Mouse (Mus musculus) hindbrain, embryonic 14.5 days (tissue): ENCODE data around the gene Iqcn. TPM values are rescaled to one million over a fixed set of nuclear protein-coding genes. Genes with fewer than 3 reads are reported as not detected.
A peak's percentile ranks its signal among the peaks of the same experiment; 100 is the strongest.

ENCODE experiments used
- ATAC-seq: fragments of 200-750 bp; cut with Nextera tagmentation; 2 replicates; pipeline ENCODE4 v1.8.0; 2017; ENCODE audit warnings: moderate number of reproducible peaks, mild to moderate bottlenecking, moderate TSS enrichment, moderate library complexity; ENCODE audit not compliant: low FRiP score
- DNase-seq: peaks from one replicate; pipeline ENCODE4 v3.0.0-alpha.2; 2015; ENCODE audit warnings: low spot score
- H3K27ac ChIP-seq: fragments of 300-500 bp; sonication (generic); 2 replicates; pipeline ENCODE4 v1.5.1; 2014; ENCODE audit warnings: mild to moderate bottlenecking, moderate library complexity
- H3K27me3 ChIP-seq: fragments of 300-500 bp; sonication (generic); 2 replicates; pipeline ENCODE4 v1.6.1; 2014; ENCODE audit warnings: mild to moderate bottlenecking, low read length, mixed read lengths; ENCODE audit not compliant: control insufficient read depth, insufficient read depth
- H3K36me3 ChIP-seq: fragments of 300-500 bp; sonication (generic); replicated peaks from 2 replicates; pipeline ENCODE4 v1.6.1; 2014; ENCODE audit not compliant: control insufficient read depth, insufficient read depth
- H3K4me1 ChIP-seq: fragments of 300-500 bp; sonication (generic); replicated peaks from 2 replicates; pipeline ENCODE4 v1.6.1; 2014; ENCODE audit warnings: antibody characterized with exemption, low read length, mixed read lengths; ENCODE audit not compliant: control insufficient read depth, insufficient read depth
- H3K4me2 ChIP-seq: fragments of 300-500 bp; sonication (generic); replicated peaks from 2 replicates; pipeline ENCODE4 v1.6.1; 2014; ENCODE audit warnings: mild to moderate bottlenecking, moderate library complexity
- H3K4me3 ChIP-seq: fragments of 300-500 bp; sonication (generic); replicated peaks from 2 replicates; pipeline ENCODE4 v1.5.1; 2014; ENCODE audit warnings: mild to moderate bottlenecking, low read length
- H3K9ac ChIP-seq: fragments of 300-500 bp; sonication (generic); 2 replicates; pipeline ENCODE4 v1.6.1; 2014
- H3K9me3 ChIP-seq: fragments of 300-500 bp; sonication (generic); 2 replicates; pipeline ENCODE4 v1.6.1; 2016; ENCODE audit warnings: low read length; ENCODE audit not compliant: control insufficient read depth
- WGBS: fragments of 180-500 bp; shearing (Covaris S2); extraction: QIAGEN DNeasy Blood & Tissue Kit; methylation state at CpG from one replicate; pipeline ENCODE4 v1.1.7; 2014; 5-methylcytosine and 5-hydroxymethylcytosine counted together
- polyA plus RNA-seq: library from polyadenylated mRNA; unstranded; fragments of >200 nt; fragmentation: Nextera tagmentation; extraction: Ambion mirVana; gene quantifications from 2 replicates; pipeline ENCODE4 v1.2.1, GENCODE M21; 2014

The Iqcn gene
- polyA plus RNA-seq, 1 experiment from 2014 or later, result 0.15 TPM

GRCm38 (mm10) chr8:70675336-70675735, 27.9 kb upstream of the Iqcn start:
- no peaks in the 10 kb centered on the region for H3K27me3 ChIP-seq
- H3K4me1 ChIP-seq, result peaks cover 8% of the 10 kb centered on the region
- no peak overlapping the region for H3K4me3 ChIP-seq
- no peak for ATAC-seq
- 100% methylated on average over 1 of the region's 1 CpGs for WGBS
- no peak for DNase-seq
- peaks cover 18% of the 10 kb centered on the region for H3K36me3 ChIP-seq
- no peak overlapping the region for H3K9ac ChIP-seq
- no peak overlapping the region for H3K4me2 ChIP-seq
- no peak overlapping the region for H3K27ac ChIP-seq
- H3K9me3 ChIP-seq, result no peaks in the 10 kb centered on the region

GRCm38 (mm10) chr8:70677451-70678080, 25.7 kb upstream of the Iqcn start:
- no peak overlapping the region for H3K4me3 ChIP-seq
- WGBS, result 94% methylated on average over 15 of the region's 15 CpGs
- no peak overlapping the region for H3K9ac ChIP-seq
- H3K4me2 ChIP-seq, result no peak overlapping the region
- ATAC-seq (no peak), DNase-seq (no peak)
- no peaks in the 10 kb centered on the region for H3K27me3 ChIP-seq
- H3K4me1 ChIP-seq, result peaks cover 8% of the 10 kb centered on the region
- peaks cover 18% of the 10 kb centered on the region for H3K36me3 ChIP-seq
- H3K27ac ChIP-seq, result no peak overlapping the region
- H3K9me3 ChIP-seq, result no peaks in the 10 kb centered on the region

GRCm38 (mm10) chr8:70678679-70679078, 24.6 kb upstream of the Iqcn start:
- H3K27me3 ChIP-seq, result no peaks in the 10 kb centered on the region
- H3K9ac ChIP-seq, result no peak overlapping the region
- H3K4me3 ChIP-seq, result no peak overlapping the region
- no peak for ATAC-seq
- no peak overlapping the region for H3K27ac ChIP-seq
- H3K4me1 ChIP-seq, result peaks cover 8% of the 10 kb centered on the region
- H3K36me3 ChIP-seq, result peaks cover 18% of the 10 kb centered on the region
- H3K9me3 ChIP-seq, result no peaks in the 10 kb centered on the region
- DNase-seq, result no peak
- H3K4me2 ChIP-seq, result no peak overlapping the region

- H3K9ac ChIP-seq, result no peak overlapping the region
- H3K9me3 ChIP-seq, result no peaks in the 10 kb centered on the region
- no peak for DNase-seq
- H3K4me3 ChIP-seq, result no peak overlapping the region
- ATAC-seq, result no peak
- H3K27ac ChIP-seq, result no peak overlapping the region
- peaks cover 4% of the 10 kb centered on the region; the same call in 1 of the 2 replicates for H3K4me1 ChIP-seq
- WGBS, result 89% methylated on average over 4 of the region's 4 CpGs
- no peaks in the 10 kb centered on the region for H3K27me3 ChIP-seq
- no peak overlapping the region for H3K4me2 ChIP-seq
- peaks cover 18% of the 10 kb centered on the region for H3K36me3 ChIP-seq
Measured at GRCm38 (mm10) chr8:70679404-70679803, 23.9 kb upstream of the Iqcn start.

- no peaks in the 10 kb centered on the region for H3K27me3 ChIP-seq
Measured at GRCm38 (mm10) chr8:70680039-70680438, 23.2 kb upstream of the Iqcn start.

GRCm38 (mm10) chr8:70681410-70681809, 21.8 kb upstream of the Iqcn start:
- Histone ChIP-seq H3K27me3 (no peaks in the 10 kb centered on the region), H3K36me3 (peaks cover 14% of the 10 kb centered on the region), H3K27ac (no peak overlapping the region), H3K9ac (no peak overlapping the region), H3K9me3 (no peaks in the 10 kb centered on the region), H3K4me1 (0 out of 2 replicates have a peak, but pooled peaks cover 3% of the 10 kb centered on the region), H3K4me3 (no peak overlapping the region), H3K4me2 (no peak overlapping the region)
- WGBS, result 89% methylated on average over 3 of the region's 3 CpGs
- no peak for ATAC-seq
- DNase-seq, result no peak

More at GRCm38 (mm10) chr8:70680039-70680438, 23.2 kb upstream of the Iqcn start:
- 0 out of 2 replicates have a peak, but pooled peaks cover 3% of the 10 kb centered on the region for H3K4me1 ChIP-seq
- H3K27ac ChIP-seq, result no peak overlapping the region
- ATAC-seq, result no peak
- H3K4me2 ChIP-seq, result no peak overlapping the region
- DNase-seq, result no peak
- no peaks in the 10 kb centered on the region for H3K9me3 ChIP-seq
- H3K36me3 ChIP-seq, result peaks cover 18% of the 10 kb centered on the region
- 85% methylated on average over 3 of the region's 3 CpGs for WGBS
- no peak overlapping the region for H3K9ac ChIP-seq
- H3K4me3 ChIP-seq, result no peak overlapping the region

GRCm38 (mm10) chr8:70682193-70682592, 21.1 kb upstream of the Iqcn start:
- H3K27ac ChIP-seq, result no peak overlapping the region
- 0 out of 2 replicates have a peak, but pooled peaks cover 3% of the 10 kb centered on the region for H3K4me1 ChIP-seq
- 0 out of 2 replicates have a peak overlapping the region, but pooled peaks have one; percentile 10 for H3K4me2 ChIP-seq
- no peaks in the 10 kb centered on the region for H3K9me3 ChIP-seq
- no peak overlapping the region for H3K4me3 ChIP-seq
- DNase-seq (no peak), ATAC-seq (no peak; the same call in 1 of the 2 replicates)
- H3K36me3 ChIP-seq, result peaks cover 12% of the 10 kb centered on the region
- 8% methylated on average over 19 of the region's 19 CpGs for WGBS
- H3K27me3 ChIP-seq, result no peaks in the 10 kb centered on the region
- H3K9ac ChIP-seq, result no peak overlapping the region

- Histone ChIP-seq H3K36me3 (peaks cover 12% of the 10 kb centered on the region), H3K4me1 (0 out of 2 replicates have a peak, but pooled peaks cover 3% of the 10 kb centered on the region), H3K9me3 (no peaks in the 10 kb centered on the region), H3K4me3 (no peak overlapping the region), H3K27ac (no peak overlapping the region), H3K27me3 (no peaks in the 10 kb centered on the region), H3K4me2 (0 out of 2 replicates have a peak overlapping the region, but pooled peaks have one; percentile 10), H3K9ac (no peak overlapping the region)
- no peak for ATAC-seq
- no peak for DNase-seq
- WGBS, result 63% methylated on average over 3 of the region's 3 CpGs
Measured at GRCm38 (mm10) chr8:70682692-70683091, 20.6 kb upstream of the Iqcn start.

GRCm38 (mm10) chr8:70684291-70684690, 19.0 kb upstream of the Iqcn start:
- H3K4me3 ChIP-seq, result no peak overlapping the region
- H3K27me3 ChIP-seq, result no peaks in the 10 kb centered on the region
- 32% methylated on average over 7 of the region's 7 CpGs for WGBS
- H3K27ac ChIP-seq, result no peak overlapping the region
- H3K9ac ChIP-seq, result no peak overlapping the region
- peaks cover 3% of the 10 kb centered on the region; the same call in 1 of the 2 replicates for H3K36me3 ChIP-seq
- ATAC-seq (peak; percentile 47; the same call in 1 of the 2 replicates), DNase-seq (no peak)
- no peak overlapping the region for H3K4me2 ChIP-seq
- 0 out of 2 replicates have a peak, but pooled peaks cover 3% of the 10 kb centered on the region for H3K4me1 ChIP-seq
- H3K9me3 ChIP-seq, result no peaks in the 10 kb centered on the region
